Mouse (Mus musculus) liver, embryonic 12.5 days (tissue): Measurements from ENCODE around the gene Gm10570. TPM values are rescaled to one million over a fixed set of nuclear protein-coding genes. Genes with fewer than 3 reads are reported as not detected.

Experiments used
- ATAC-seq: fragments of 200-750 bp; cut with Nextera tagmentation; 2 replicates; pipeline ENCODE4 v1.8.0; 2017; ENCODE audit warnings: moderate number of reproducible peaks, mild to moderate bottlenecking, moderate library complexity
- H3K27ac ChIP-seq: fragments of 300-500 bp; sonication (generic); 2 replicates; pipeline ENCODE4 v1.5.1; 2016; ENCODE audit warnings: mild to moderate bottlenecking
- H3K27me3 ChIP-seq: fragments of 300-500 bp; sonication (generic); replicated peaks from 2 replicates; pipeline ENCODE4 v1.6.1; 2016; ENCODE audit warnings: mild to moderate bottlenecking, moderate library complexity
- H3K36me3 ChIP-seq: fragments of 300-500 bp; sonication (generic); 2 replicates; pipeline ENCODE4 v1.6.1; 2016; ENCODE audit warnings: mild to moderate bottlenecking, moderate library complexity
- H3K4me1 ChIP-seq: fragments of 300-500 bp; sonication (generic); 2 replicates; pipeline ENCODE4 v1.6.1; 2016
- H3K4me2 ChIP-seq: fragments of 300-500 bp; sonication (generic); 2 replicates; pipeline ENCODE4 v1.6.1; 2016; ENCODE audit warnings: mild to moderate bottlenecking, moderate library complexity
- H3K4me3 ChIP-seq: fragments of 300-500 bp; sonication (generic); 2 replicates; pipeline ENCODE4 v1.5.1; 2016; ENCODE audit warnings: mild to moderate bottlenecking, moderate library complexity
- H3K9ac ChIP-seq: fragments of 300-500 bp; sonication (generic); 2 replicates; pipeline ENCODE4 v1.6.1; 2016; ENCODE audit warnings: mild to moderate bottlenecking, moderate library complexity
- H3K9me3 ChIP-seq: fragments of 300-500 bp; sonication (generic); replicated peaks from 2 replicates; pipeline ENCODE4 v1.6.1; 2016; ENCODE audit warnings: mild to moderate bottlenecking, moderate library complexity
- WGBS: fragments of 180-500 bp; shearing (Covaris S2); methylation state at CpG from one replicate; pipeline ENCODE4 v1.1.7; 2016; ENCODE audit not compliant: insufficient replicate concordance; 5-methylcytosine and 5-hydroxymethylcytosine counted together
- polyA plus RNA-seq: library from polyadenylated mRNA; unstranded; fragments of >200 nt; fragmentation: Nextera tagmentation; extraction: Ambion mirVana; gene quantifications from 2 replicates; pipeline ENCODE4 v1.2.1, GENCODE M21; 2016

Gene Gm10570
- polyA plus RNA-seq, 1 experiment from 2014 or later: not detected

- H3K36me3 ChIP-seq: peaks cover 86% of the 10 kb centered on the region
- no peak overlapping the region for H3K4me3 ChIP-seq
- H3K9me3 ChIP-seq: no peaks in the 10 kb centered on the region
- peaks cover 32% of the 10 kb centered on the region for H3K4me1 ChIP-seq
- no peak overlapping the region for H3K9ac ChIP-seq
- peak overlapping the region; percentile 15; the same call in 1 of the 2 replicates for H3K27ac ChIP-seq
- WGBS: 67% methylated on average over 7 of the region's 7 CpGs
- no peak overlapping the region for H3K4me2 ChIP-seq
- H3K27me3 ChIP-seq: no peaks in the 10 kb centered on the region
- ATAC-seq: peak; percentile 80; the same call in 1 of the 2 replicates
These were observed 13.2 kb upstream of the Gm10570 start for GRCm38 (mm10) chr4:130321640-130322039.

GRCm38 (mm10) chr4:130319564-130319963 is 11.1 kb upstream of the Gm10570 start:
- peaks cover 81% of the 10 kb centered on the region for H3K36me3 ChIP-seq
- peaks cover 39% of the 10 kb centered on the region for H3K4me1 ChIP-seq
- no peaks in the 10 kb centered on the region for H3K27me3 ChIP-seq
- no peaks in the 10 kb centered on the region for H3K9me3 ChIP-seq
- H3K4me3 ChIP-seq: no peak overlapping the region
- H3K4me2 ChIP-seq: no peak overlapping the region
- 73% methylated on average over 7 of the region's 7 CpGs for WGBS
- H3K9ac ChIP-seq: no peak overlapping the region
- no peak overlapping the region for H3K27ac ChIP-seq
- ATAC-seq: no peak

- no peak for ATAC-seq
- H3K36me3 ChIP-seq: peaks cover 75% of the 10 kb centered on the region
- WGBS: 82% methylated on average over 3 of the region's 3 CpGs
These were observed 9.6 kb upstream of the Gm10570 start for GRCm38 (mm10) chr4:130318122-130318521.

GRCm38 (mm10) chr4:130316691-130317090 is 8.2 kb upstream of the Gm10570 start:
- Histone ChIP-seq H3K4me3 (no peak overlapping the region), H3K27me3 (peaks cover 10% of the 10 kb centered on the region), H3K4me1 (peaks cover 21% of the 10 kb centered on the region), H3K27ac (no peak overlapping the region), H3K9me3 (no peaks in the 10 kb centered on the region), H3K9ac (no peak overlapping the region), H3K4me2 (no peak overlapping the region), H3K36me3 (peaks cover 61% of the 10 kb centered on the region)
- ATAC-seq: no peak
- WGBS: 82% methylated on average over 10 of the region's 10 CpGs

More at GRCm38 (mm10) chr4:130318122-130318521, 9.6 kb upstream of the Gm10570 start:
- Histone ChIP-seq H3K9me3 (no peaks in the 10 kb centered on the region), H3K4me3 (no peak overlapping the region), H3K27ac (no peak overlapping the region), H3K27me3 (no peaks in the 10 kb centered on the region), H3K4me2 (no peak overlapping the region), H3K4me1 (peaks cover 35% of the 10 kb centered on the region), H3K9ac (no peak overlapping the region)

- H3K27ac ChIP-seq: no peak overlapping the region
- peaks cover 56% of the 10 kb centered on the region for H3K36me3 ChIP-seq
- no peaks in the 10 kb centered on the region for H3K9me3 ChIP-seq
- H3K9ac ChIP-seq: no peak overlapping the region
- 82% methylated on average over 13 of the region's 13 CpGs for WGBS
- H3K4me1 ChIP-seq: peaks cover 16% of the 10 kb centered on the region
- H3K4me3 ChIP-seq: no peak overlapping the region
- peaks cover 17% of the 10 kb centered on the region for H3K27me3 ChIP-seq
- ATAC-seq: no peak
- no peak overlapping the region for H3K4me2 ChIP-seq
These were observed 7.5 kb upstream of the Gm10570 start for GRCm38 (mm10) chr4:130315771-130316527.

- Histone ChIP-seq H3K36me3 (peaks cover 38% of the 10 kb centered on the region), H3K4me2 (no peak overlapping the region), H3K27ac (no peak overlapping the region), H3K4me1 (peaks cover 21% of the 10 kb centered on the region), H3K4me3 (no peak overlapping the region), H3K9ac (no peak overlapping the region), H3K9me3 (no peaks in the 10 kb centered on the region), H3K27me3 (peaks cover 41% of the 10 kb centered on the region)
- 77% methylated on average over 4 of the region's 4 CpGs for WGBS
- no peak for ATAC-seq
These were observed 5.1 kb upstream of the Gm10570 start for GRCm38 (mm10) chr4:130313552-130313951.

- 82% methylated on average over 3 of the region's 3 CpGs for WGBS
- no peak for ATAC-seq
- Histone ChIP-seq H3K4me2 (no peak overlapping the region), H3K9ac (no peak overlapping the region), H3K4me3 (no peak overlapping the region), H3K4me1 (peaks cover 29% of the 10 kb centered on the region), H3K27ac (no peak overlapping the region), H3K27me3 (peaks cover 52% of the 10 kb centered on the region), H3K9me3 (no peaks in the 10 kb centered on the region), H3K36me3 (peaks cover 31% of the 10 kb centered on the region)
These were observed 4.1 kb upstream of the Gm10570 start for GRCm38 (mm10) chr4:130312526-130312925.

GRCm38 (mm10) chr4:130309254-130309653 is 780 bp upstream of the Gm10570 start:
- H3K9ac ChIP-seq: no peak overlapping the region
- H3K4me1 ChIP-seq: peaks cover 21% of the 10 kb centered on the region
- ATAC-seq: no peak
- peaks cover 4% of the 10 kb centered on the region; the same call in 1 of the 2 replicates for H3K36me3 ChIP-seq
- H3K27me3 ChIP-seq: peaks cover 82% of the 10 kb centered on the region
- 41% methylated on average over 8 of the region's 8 CpGs for WGBS
- H3K4me2 ChIP-seq: peak overlapping the region; percentile 85; the same call in 1 of the 2 replicates
- H3K9me3 ChIP-seq: no peaks in the 10 kb centered on the region
- H3K27ac ChIP-seq: no peak overlapping the region
- H3K4me3 ChIP-seq: peak overlapping the region; percentile 57

- WGBS: 2% methylated on average over 23 of the region's 23 CpGs
- Histone ChIP-seq H3K27ac (no peak overlapping the region), H3K4me1 (peaks cover 26% of the 10 kb centered on the region), H3K27me3 (peaks cover 82% of the 10 kb centered on the region), H3K4me2 (peak overlapping the region; percentile 85), H3K9ac (peak overlapping the region; percentile 47; the same call in 1 of the 2 replicates), H3K4me3 (peak overlapping the region; percentile 57), H3K36me3 (no peaks in the 10 kb centered on the region), H3K9me3 (no peaks in the 10 kb centered on the region)
- peak; percentile 53 for ATAC-seq
These were observed 633 bp downstream of the Gm10570 start for GRCm38 (mm10) chr4:130307851-130308230.

GRCm38 (mm10) chr4:130306796-130307630 is 1.5 kb downstream of the Gm10570 start:
- H3K9me3 ChIP-seq: no peaks in the 10 kb centered on the region
- H3K4me3 ChIP-seq: peak overlapping the region; percentile 57
- peaks cover 34% of the 10 kb centered on the region for H3K4me1 ChIP-seq
- peaks cover 76% of the 10 kb centered on the region for H3K27me3 ChIP-seq
- H3K4me2 ChIP-seq: peak overlapping the region; percentile 85
- 78% methylated on average over 10 of the region's 10 CpGs for WGBS
- ATAC-seq: no peak
- no peak overlapping the region for H3K9ac ChIP-seq
- no peak overlapping the region for H3K27ac ChIP-seq
- H3K36me3 ChIP-seq: no peaks in the 10 kb centered on the region

- Histone ChIP-seq H3K27me3 (peaks cover 65% of the 10 kb centered on the region), H3K9ac (no peak overlapping the region), H3K36me3 (no peaks in the 10 kb centered on the region), H3K4me1 (peaks cover 39% of the 10 kb centered on the region), H3K9me3 (no peaks in the 10 kb centered on the region), H3K27ac (no peak overlapping the region), H3K4me2 (no peak overlapping the region), H3K4me3 (no peak overlapping the region)
- ATAC-seq: no peak
- 30% methylated on average over 3 of the region's 3 CpGs for WGBS
These were observed 3.7 kb downstream of the Gm10570 start for GRCm38 (mm10) chr4:130304746-130305145.

- H3K4me2 ChIP-seq: peak overlapping the region; percentile 36
- 31% methylated on average over 12 of the region's 12 CpGs for WGBS
These were observed 6.1 kb downstream of the Gm10570 start for GRCm38 (mm10) chr4:130302285-130302870.

More at GRCm38 (mm10) chr4:130302285-130302870, 6.1 kb downstream of the Gm10570 start:
- no peak overlapping the region for H3K4me3 ChIP-seq
- H3K36me3 ChIP-seq: no peaks in the 10 kb centered on the region
- H3K27me3 ChIP-seq: peaks cover 46% of the 10 kb centered on the region
- H3K27ac ChIP-seq: no peak overlapping the region
- no peak overlapping the region for H3K9ac ChIP-seq
- no peaks in the 10 kb centered on the region for H3K9me3 ChIP-seq
- peak; percentile 72 for ATAC-seq
- H3K4me1 ChIP-seq: peaks cover 44% of the 10 kb centered on the region
